Mouse (Mus musculus) urinary bladder, postnatal 4 days (tissue): Measurements from ENCODE around the gene Opa3.

Experiments used
- DNase-seq, 2 experiments: peaks; one replicate each; pipeline ENCODE4 v3.0.0; 2021 to 2022; ENCODE audit warnings: low spot score in 2 of 2

The Opa3 gene

GRCm38 (mm10) chr7:19246855-19247254 is 18.7 kb downstream of the Opa3 start:
- DNase-seq = no peak

- no peak for DNase-seq
Measured at GRCm38 (mm10) chr7:19247511-19247910, 19.4 kb downstream of the Opa3 start.

- DNase-seq = no peak
Measured at GRCm38 (mm10) chr7:19252078-19252477, 23.9 kb downstream of the Opa3 start.

GRCm38 (mm10) chr7:19253437-19253836 is 25.3 kb downstream of the Opa3 start:
- DNase-seq = no peak

- no peak for DNase-seq
Measured at GRCm38 (mm10) chr7:19255395-19255794, 27.3 kb downstream of the Opa3 start.

GRCm38 (mm10) chr7:19256567-19256966 is 28.4 kb downstream of the Opa3 start:
- no peak for DNase-seq

GRCm38 (mm10) chr7:19257390-19258022 is 29.4 kb downstream of the Opa3 start:
- DNase-seq = peak; percentile 69 to 79

GRCm38 (mm10) chr7:19258336-19258735 is 30.2 kb downstream of the Opa3 start:
- no peak for DNase-seq

- DNase-seq = no peak
Measured at GRCm38 (mm10) chr7:19265147-19265546, 37.0 kb downstream of the Opa3 start.

GRCm38 (mm10) chr7:19265928-19266822 is 38.0 kb downstream of the Opa3 start:
- DNase-seq = no peak

- no peak for DNase-seq
Measured at GRCm38 (mm10) chr7:19267051-19267450, 38.9 kb downstream of the Opa3 start.

- no peak for DNase-seq
Measured at GRCm38 (mm10) chr7:19268993-19269681, 41.0 kb downstream of the Opa3 start.

- DNase-seq = peak; percentile 69
Measured at GRCm38 (mm10) chr7:19269721-19270441, 41.7 kb downstream of the Opa3 start.

GRCm38 (mm10) chr7:19270509-19271237 is 42.5 kb downstream of the Opa3 start:
- no peak for DNase-seq

- peak; percentile 77 to 83 for DNase-seq
Measured at GRCm38 (mm10) chr7:19271238-19272172, 43.4 kb downstream of the Opa3 start, which contains the start of gene Vasp. Gene Vasp, minus strand, starts transcription at chr7:19271817.

GRCm38 (mm10) chr7:19272173-19272764 is 44.1 kb downstream of the Opa3 start:
- peak in 1 of 2 experiments; percentile 64 for DNase-seq

- no peak for DNase-seq
Measured at GRCm38 (mm10) chr7:19276253-19276652, 48.1 kb downstream of the Opa3 start.

GRCm38 (mm10) chr7:19279052-19279451 is 50.9 kb downstream of the Opa3 start:
- no peak for DNase-seq

GRCm38 (mm10) chr7:19279581-19280114 is 51.5 kb downstream of the Opa3 start, which contains the start of gene Ppm1n:
Gene Ppm1n, minus strand, starts transcription at chr7:19280064.
- no peak for DNase-seq
